ENCODE assay signal across 7 mouse cellular contexts in the genomic region with DNA sequence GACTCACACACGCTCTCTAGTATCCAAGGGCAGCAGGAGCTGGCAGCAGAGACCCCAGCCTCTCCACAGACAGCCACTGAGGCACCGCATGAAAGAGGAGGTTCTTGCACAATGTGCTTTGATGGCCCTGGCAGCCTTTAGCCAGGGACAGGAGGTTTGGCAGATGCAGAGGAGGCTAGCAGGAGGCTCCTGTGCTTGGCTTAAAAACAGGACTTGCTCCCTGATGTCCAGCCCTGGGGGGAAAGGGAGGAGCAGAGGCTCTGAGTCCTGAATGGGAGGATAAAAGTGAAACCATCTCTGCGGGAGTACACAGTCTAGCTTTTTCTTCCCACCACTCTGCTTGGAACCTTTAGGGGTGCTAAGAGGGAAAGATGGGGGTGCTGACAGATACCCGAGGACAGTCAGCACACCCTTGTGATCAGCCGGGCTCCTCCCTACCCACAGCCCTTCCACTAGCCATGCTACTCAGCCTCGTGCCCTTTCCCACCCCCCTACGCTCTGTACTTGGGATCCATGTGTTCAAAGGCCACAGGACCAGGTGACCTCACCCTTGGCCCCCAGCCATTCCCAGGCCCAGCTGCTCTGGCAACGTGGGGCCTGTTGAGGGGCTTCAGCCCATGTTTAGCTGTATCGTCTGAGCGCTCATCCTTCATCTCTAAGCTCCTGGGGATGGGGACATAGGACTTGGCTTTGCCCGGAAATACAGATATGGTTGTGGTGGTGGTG. TPM values are rescaled to one million over a fixed set of nuclear protein-coding genes. Genes with fewer than 3 reads are reported as not detected.
DNase-seq lines count a peak whose midpoint lies in the region; ATAC-seq and TF ChIP-seq lines count a peak whose summit lies in the region.

No protein-coding gene starts in this region.

- H3K36me3 ChIP-seq in lung, postnatal 0 days (ENCODE audit: insufficient read depth, low read length) = no peaks in the 10 kb centered on the region
- H3K36me3 ChIP-seq in intestine, embryonic 15.5 days = no peaks in the 10 kb centered on the region
- peaks cover 11% of the 10 kb centered on the region; the same call in 1 of the 2 replicates for H3K36me3 ChIP-seq in small intestine, adult 2 months (ENCODE audit: control insufficient read depth, insufficient read depth, low read length)

- H3K4me3 ChIP-seq in lung, postnatal 0 days (ENCODE audit: low read depth, low read length) = no peak overlapping the region
- no peak overlapping the region for H3K4me3 ChIP-seq in intestine, embryonic 15.5 days (replicated peaks)
- H3K4me3 ChIP-seq in small intestine, adult 2 months (ENCODE audit: low read depth, low read length) = peak overlapping the region; percentile 16; the same call in 1 of the 2 replicates

- no peak overlapping the region for H3K4me2 ChIP-seq in lung, postnatal 0 days (replicated peaks; ENCODE audit: low read depth, low read length)
- H3K4me2 ChIP-seq in intestine, embryonic 15.5 days (replicated peaks) = peak overlapping the region; percentile 12; the same call in 1 of the 2 replicates

- DNase-seq in lung, postnatal 0 days (ENCODE audit: low spot score) = no peak
- no peak for DNase-seq in lung, postnatal 36 days
- DNase-seq in cerebellum, postnatal 36 days = peak; percentile 39 to 44
- DNase-seq in urinary bladder, postnatal 25 days (ENCODE audit: low spot score) = no peak

- ATAC-seq in lung, postnatal 0 days = peak; percentile 8; the same call in 1 of the 2 replicates
- no peak for ATAC-seq in intestine, embryonic 15.5 days
- ATAC-seq in megakaryocyte, adult 5-6 weeks (ENCODE audit: poor library complexity, severe bottlenecking) = no peak

- 54% methylated on average over 11 of the region's 11 CpGs for WGBS in lung, postnatal 0 days
- 53% methylated on average over 11 of the region's 11 CpGs for WGBS in intestine, embryonic 15.5 days
- 42% methylated on average over 11 of the region's 11 CpGs for WGBS in small intestine, adult 2 months

- H3K9me3 ChIP-seq in lung, postnatal 0 days (ENCODE audit: low read length) = no peaks in the 10 kb centered on the region
- no peaks in the 10 kb centered on the region for H3K9me3 ChIP-seq in intestine, embryonic 15.5 days

- H3K27me3 ChIP-seq in lung, postnatal 0 days (replicated peaks; ENCODE audit: insufficient read depth, low read length) = no peaks in the 10 kb centered on the region
- no peaks in the 10 kb centered on the region for H3K27me3 ChIP-seq in intestine, embryonic 15.5 days (replicated peaks)
- no peaks in the 10 kb centered on the region for H3K27me3 ChIP-seq in small intestine, adult 2 months (ENCODE audit: control insufficient read depth, insufficient read depth, low read length)

- no peak for TF ChIP-seq POLR2A in small intestine, adult 2 months (IDR thresholded peaks at IDR 0.05; ENCODE audit: low read depth, low read length)

- no peak overlapping the region for H3K9ac ChIP-seq in lung, postnatal 0 days (replicated peaks; ENCODE audit: low read depth)
- no peak overlapping the region for H3K9ac ChIP-seq in intestine, embryonic 15.5 days

- TF ChIP-seq CTCF in lung, postnatal 0 days (IDR thresholded peaks at IDR 0.05) = no peak
- no peak for TF ChIP-seq CTCF in small intestine, adult 2 months (IDR thresholded peaks at IDR 0.05; ENCODE audit: extremely low read depth, insufficient read length, insufficient replicate concordance, low read depth, low read length)

- TF ChIP-seq EP300 in lung, postnatal 0 days (IDR thresholded peaks at IDR 0.05) = no peak

- H3K4me1 ChIP-seq in lung, postnatal 0 days (ENCODE audit: insufficient read depth, low read depth, low read length) = peaks cover 7% of the 10 kb centered on the region; the same call in 1 of the 2 replicates
- H3K4me1 ChIP-seq in intestine, embryonic 15.5 days (replicated peaks) = peaks cover 33% of the 10 kb centered on the region
- peaks cover 26% of the 10 kb centered on the region for H3K4me1 ChIP-seq in small intestine, adult 2 months (ENCODE audit: control insufficient read depth, insufficient read depth, insufficient read length, low read length)

- no peak overlapping the region for H3K27ac ChIP-seq in lung, postnatal 0 days (ENCODE audit: low read length)
- H3K27ac ChIP-seq in intestine, embryonic 15.5 days = no peak overlapping the region
- no peak overlapping the region for H3K27ac ChIP-seq in small intestine, adult 2 months (ENCODE audit: insufficient read depth, low read depth, low read length)

RNA-seq across cellular contexts. Expression of a gene that starts 12.6 kb away (rescaled TPM):
- 20.8 and 22.0 TPM in 2 replicates for polyA plus RNA-seq in lung, postnatal 0 days (2015; fragmentation: Nextera tagmentation; extraction: Ambion mirVana)
- 21.0 and 21.3 TPM in 2 replicates for polyA plus RNA-seq in intestine, embryonic 15.5 days (2015; fragmentation: Nextera tagmentation; extraction: Ambion mirVana)
- polyA plus RNA-seq in small intestine, adult 2 months (2012; rRNA removed) = 3.8 and 4.0 TPM in 2 replicates
- 4.6 and 5.3 TPM in 2 replicates for total RNA-seq in megakaryocyte, adult 5-6 weeks (2015)
- 1.4 and 3.5 TPM in 2 replicates for total RNA-seq in megakaryocyte, adult 5-6 weeks (2017)

RNA-seq across cellular contexts. Expression of a gene that starts 13.5 kb away (rescaled TPM):
- polyA plus RNA-seq in lung, postnatal 0 days (2015; fragmentation: Nextera tagmentation; extraction: Ambion mirVana) = 5.1 and 5.4 TPM in 2 replicates
- 5.1 and 5.4 TPM in 2 replicates for polyA plus RNA-seq in intestine, embryonic 15.5 days (2015; fragmentation: Nextera tagmentation; extraction: Ambion mirVana)
- 11.8 and 24.6 TPM in 2 replicates for polyA plus RNA-seq in small intestine, adult 2 months (2012; rRNA removed)
- 5.1 and 5.3 TPM in 2 replicates for total RNA-seq in megakaryocyte, adult 5-6 weeks (2015)
- total RNA-seq in megakaryocyte, adult 5-6 weeks (2017) = 3.2 and 4.2 TPM in 2 replicates

RNA-seq across cellular contexts. Expression of a gene that starts 52.0 kb away (rescaled TPM):
- polyA plus RNA-seq in lung, postnatal 0 days (2015; fragmentation: Nextera tagmentation; extraction: Ambion mirVana) = 46.5 and 53.2 TPM in 2 replicates
- polyA plus RNA-seq in intestine, embryonic 15.5 days (2015; fragmentation: Nextera tagmentation; extraction: Ambion mirVana) = 43.7 and 46.2 TPM in 2 replicates
- 17.6 and 25.7 TPM in 2 replicates for polyA plus RNA-seq in small intestine, adult 2 months (2012; rRNA removed)
- total RNA-seq in megakaryocyte, adult 5-6 weeks (2015) = 11.4 and 12.9 TPM in 2 replicates
- 21.6 and 28.0 TPM in 2 replicates for total RNA-seq in megakaryocyte, adult 5-6 weeks (2017)

Comparison
In these comparisons a context has a peak if more than half of its experiments do, and no peak if none do; other contexts are left out.
1. DNase-seq: peak in cerebellum, postnatal 36 days (2 of 2); none in lung, postnatal 0 days (single experiment), lung, postnatal 36 days (single experiment) and urinary bladder, postnatal 25 days (single experiment).